Mouse (Mus musculus) bone marrow, adult 2 months (tissue): Measurements from ENCODE around the gene Nfatc4.

Experiments used
- CTCF ChIP-seq: fragments of 200-500 bp; IDR thresholded peaks from 2 replicates; pipeline ENCODE4 v1.5.1; 2011; ENCODE audit warnings: low read length, control low read depth; ENCODE audit not compliant: control insufficient read depth, insufficient read depth
- POLR2A ChIP-seq: fragments of 200-500 bp; IDR thresholded peaks from 2 replicates; pipeline ENCODE4 v1.6.1; 2011; ENCODE audit warnings: low read depth, mild to moderate bottlenecking, control low read depth, low read length, borderline replicate concordance; ENCODE audit not compliant: control insufficient read depth

DNA sequence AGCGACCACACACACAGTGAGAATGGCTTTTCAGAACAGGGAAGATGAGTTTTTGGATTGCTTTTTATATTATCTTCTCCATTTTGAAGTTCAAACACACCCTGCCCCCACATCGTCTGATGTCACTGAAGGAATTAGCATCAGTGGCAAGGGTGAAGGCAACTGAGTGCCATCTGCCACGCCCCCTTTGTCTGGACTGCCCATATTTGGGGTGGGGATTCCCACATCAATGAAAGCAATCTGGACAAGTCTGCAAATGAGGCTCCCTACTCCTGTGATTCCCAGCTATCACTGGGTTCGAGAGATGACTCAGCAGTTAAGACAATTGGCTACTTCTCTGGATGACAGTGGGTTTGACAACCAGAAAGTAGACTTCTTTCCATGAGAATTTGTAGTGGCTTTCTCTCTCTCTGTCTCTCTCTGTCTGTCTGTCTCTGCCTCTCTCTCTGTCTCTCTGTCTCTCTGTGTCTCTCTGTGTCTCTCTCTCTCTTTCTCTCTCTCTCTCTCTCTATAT, 18.0 kb downstream of the Nfatc4 start:
- TF ChIP-seq POLR2A = no peak
- TF ChIP-seq CTCF = no peak
